Mouse (Mus musculus) cortical plate, adult 2 months (tissue): ENCODE measurements around the gene Dctpp1.

Source experiments
- CTCF ChIP-seq: fragments of 200-500 bp; IDR thresholded peaks from 2 replicates; pipeline ENCODE4 v1.5.1; 2011; ENCODE audit warnings: mild to moderate bottlenecking, control low read depth, low read length; ENCODE audit not compliant: insufficient read depth; ENCODE audit errors: extremely low read depth
- POLR2A ChIP-seq: fragments of 200-500 bp; IDR thresholded peaks from 2 replicates; pipeline ENCODE4 v1.6.1; 2011; ENCODE audit warnings: mild to moderate bottlenecking, low read length, control low read depth; ENCODE audit not compliant: insufficient read depth; ENCODE audit errors: extremely low read depth

DNA sequence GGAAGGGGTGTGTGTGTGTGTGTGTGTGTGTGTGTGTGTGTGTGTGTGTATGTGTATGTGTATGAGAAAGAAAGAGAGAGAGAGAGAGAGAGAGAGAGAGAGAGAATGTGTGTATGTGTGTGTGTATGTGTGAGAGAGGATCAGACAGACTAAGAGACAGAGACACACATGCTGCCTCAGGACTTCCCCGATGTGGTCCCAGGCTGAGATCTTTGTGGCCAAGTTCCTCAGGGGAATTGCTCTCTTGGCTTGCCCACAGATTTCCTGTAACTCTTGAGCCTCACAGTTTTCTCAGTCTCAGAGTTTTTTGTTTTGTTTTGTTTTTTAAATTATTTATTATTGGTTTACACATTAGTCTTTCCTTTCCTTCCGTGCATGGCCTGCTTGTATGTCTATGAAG is 28.8 kb upstream of the Dctpp1 start:
- TF ChIP-seq POLR2A (no peak), CTCF (no peak)
